Mouse (Mus musculus) spleen, adult 2 months (tissue): ENCODE data around the gene Ifi208. TPM values are rescaled to one million over a fixed set of nuclear protein-coding genes. Genes with fewer than 3 reads are reported as not detected.
"Not testable (repeated sequence)": the region's sequence is repeated elsewhere in the genome, so short reads cannot be mapped to it uniquely, and the experiment has no call there.

Experiments used
- DNase-seq, 2 experiments: peaks; one replicate each; pipeline versions ENCODE4 v3.0.0 to v3.0.0-alpha.2; 2012 to 2021; ENCODE audit warnings: low spot score in 2 of 2, low read depth in 1 of 2
- H3K27ac ChIP-seq: fragments of 200-500 bp; 2 replicates; pipeline ENCODE4 v1.5.1; 2012; ENCODE audit warnings: low read length, inconsistent platforms; ENCODE audit not compliant: insufficient read depth
- H3K27me3 ChIP-seq: fragments of 200-500 bp; 2 replicates; pipeline ENCODE4 v1.6.1; 2012; ENCODE audit warnings: mild to moderate bottlenecking, moderate library complexity, low read length, inconsistent platforms; ENCODE audit not compliant: control insufficient read depth, insufficient read depth
- H3K36me3 ChIP-seq: fragments of 200-500 bp; 2 replicates; pipeline ENCODE4 v1.6.1; 2012; ENCODE audit warnings: mild to moderate bottlenecking, low read length, inconsistent platforms; ENCODE audit not compliant: control insufficient read depth, insufficient read depth
- H3K4me1 ChIP-seq: fragments of 200-500 bp; 2 replicates; pipeline ENCODE4 v1.6.1; 2011; ENCODE audit warnings: inconsistent platforms; ENCODE audit not compliant: control insufficient read depth, insufficient read depth, insufficient read length
- H3K4me3 ChIP-seq: fragments of 200-500 bp; 2 replicates; pipeline ENCODE4 v1.5.1; 2011; ENCODE audit warnings: mild to moderate bottlenecking, inconsistent platforms; ENCODE audit not compliant: insufficient read depth, insufficient read length; ENCODE audit errors: extremely low read depth
- CTCF ChIP-seq: fragments of 200-500 bp; IDR thresholded peaks from 2 replicates; pipeline ENCODE4 v1.5.1; 2011; ENCODE audit warnings: mild to moderate bottlenecking, inconsistent platforms; ENCODE audit not compliant: insufficient read depth, insufficient read length, insufficient replicate concordance; ENCODE audit errors: extremely low read depth
- POLR2A ChIP-seq: fragments of 200-500 bp; IDR thresholded peaks from 2 replicates; pipeline ENCODE4 v1.6.1; 2011; ENCODE audit warnings: low read depth, low read length, inconsistent platforms
- WGBS: fragments of 180-500 bp; shearing (Covaris S2); methylation state at CpG from one replicate; pipeline ENCODE4 v1.1.7; 2018; 5-methylcytosine and 5-hydroxymethylcytosine counted together
- polyA plus RNA-seq: library from polyadenylated mRNA; depleted of rRNA; stranded (reverse); fragments of >200 nt; gene quantifications from 2 replicates; pipeline ENCODE4 v1.2.3, GENCODE M21; 2012; rRNA removed

The Ifi208 gene
- polyA plus RNA-seq, 1 experiment: 12.9 TPM

DNA sequence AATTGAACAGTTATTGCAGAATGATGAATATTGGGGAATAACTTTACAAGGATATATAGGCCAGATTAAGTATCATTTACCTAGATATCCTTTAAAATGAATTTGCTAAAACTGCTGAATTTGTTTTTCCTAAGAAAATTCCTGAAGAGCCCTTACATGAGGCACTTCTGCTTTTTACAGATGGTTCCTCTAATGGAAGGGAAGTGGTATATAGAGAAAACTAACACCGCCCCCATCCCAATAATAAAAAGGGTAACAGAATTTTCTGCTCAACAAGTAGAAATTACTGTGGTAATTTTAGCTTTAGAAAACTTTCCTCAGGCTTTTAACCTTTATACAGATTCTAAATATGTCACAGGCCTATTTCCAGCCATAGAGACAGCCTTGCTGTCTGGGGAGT is 20.8 kb downstream of the Ifi208 start:
- peaks cover 3% of the 10 kb centered on the region; the same call in 1 of the 2 replicates for H3K36me3 ChIP-seq
- DNase-seq: no peak
- H3K4me3 ChIP-seq: no peak overlapping the region
- no peaks in the 10 kb centered on the region for H3K4me1 ChIP-seq
- no peak for TF ChIP-seq CTCF
- TF ChIP-seq POLR2A: no peak
- no peaks in the 10 kb centered on the region for H3K27me3 ChIP-seq
- H3K27ac ChIP-seq: no peak overlapping the region
- 33% methylated on average over 1 of the region's 1 CpGs for WGBS

DNA sequence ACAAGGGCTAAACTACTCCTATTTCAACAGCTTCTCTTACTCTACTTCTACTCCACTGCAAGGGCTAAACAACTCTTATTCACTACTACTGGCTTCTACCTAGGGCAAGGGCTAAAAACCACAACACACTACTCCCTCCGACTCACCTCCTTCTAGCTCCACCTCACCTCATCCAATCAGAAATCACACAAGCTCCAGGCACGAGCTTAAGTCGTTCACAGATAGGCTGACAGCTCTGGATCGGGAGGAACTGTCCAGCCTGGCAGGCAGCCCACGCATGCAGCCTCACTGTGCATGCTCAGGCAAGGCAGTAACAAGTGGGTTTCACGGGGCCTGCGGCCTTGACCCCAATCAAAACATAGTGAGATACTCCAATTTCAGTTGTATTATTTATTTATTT is 59.7 kb downstream of the Ifi208 start:
- H3K27ac ChIP-seq: no peak overlapping the region
- no peaks in the 10 kb centered on the region for H3K4me1 ChIP-seq
- H3K36me3 ChIP-seq: no peaks in the 10 kb centered on the region
- no peak for DNase-seq
- 70% methylated on average over 7 of the region's 7 CpGs for WGBS
- H3K27me3 ChIP-seq: no peaks in the 10 kb centered on the region
- no peak overlapping the region for H3K4me3 ChIP-seq
- TF ChIP-seq CTCF (no peak), POLR2A (no peak)

DNA sequence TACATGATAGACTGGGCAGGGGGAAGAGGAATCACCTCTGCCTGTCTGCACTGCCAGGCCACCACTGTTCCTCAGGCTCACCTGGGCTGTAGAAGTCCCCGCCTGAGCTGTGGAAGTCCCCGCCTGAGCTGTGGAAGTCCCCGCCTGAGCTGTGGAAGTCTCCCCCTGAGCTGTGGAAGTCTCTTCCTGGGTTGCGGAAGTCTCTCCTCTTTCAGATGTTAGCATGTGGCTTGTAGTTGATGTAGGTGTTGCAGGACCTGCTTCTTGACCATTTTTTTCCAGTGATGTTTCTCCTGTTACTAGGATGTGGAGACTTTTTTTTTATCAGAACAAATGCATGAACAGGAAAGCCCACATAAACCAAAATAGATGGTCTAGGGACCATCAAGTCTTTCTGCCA is 61.5 kb downstream of the Ifi208 start:
- H3K27ac ChIP-seq, DNase-seq, H3K4me1 ChIP-seq, H3K4me3 ChIP-seq, H3K27me3 ChIP-seq, H3K36me3 ChIP-seq: not testable (repeated sequence)
- WGBS: 91% methylated on average over 4 of the region's 4 CpGs

DNA sequence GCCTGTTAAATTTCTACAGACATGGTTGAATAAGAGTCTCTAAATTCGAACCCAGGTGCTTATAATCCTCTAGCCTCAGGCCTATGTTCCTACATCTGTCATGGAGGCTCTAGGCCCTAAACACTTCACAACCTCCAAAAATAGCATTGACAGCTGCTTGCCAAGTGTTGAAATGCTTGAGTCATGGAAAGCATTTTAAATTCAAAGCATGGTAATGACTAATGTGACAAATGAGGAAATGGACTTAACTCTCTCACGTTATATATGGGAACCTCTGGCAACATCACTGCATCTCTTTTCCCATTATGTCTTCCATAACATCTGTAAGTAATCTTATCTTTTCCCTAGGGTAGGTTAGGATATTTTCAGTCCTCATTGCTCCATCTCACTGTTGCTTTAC is 63.5 kb downstream of the Ifi208 start:
- 66% methylated on average over 2 of the region's 2 CpGs for WGBS
- no peak for DNase-seq
- Histone ChIP-seq H3K4me1 (no peaks in the 10 kb centered on the region), H3K4me3 (no peak overlapping the region), H3K27ac (no peak overlapping the region), H3K27me3 (no peaks in the 10 kb centered on the region), H3K36me3 (no peaks in the 10 kb centered on the region)
- TF ChIP-seq CTCF: no peak
- TF ChIP-seq POLR2A: no peak

DNA sequence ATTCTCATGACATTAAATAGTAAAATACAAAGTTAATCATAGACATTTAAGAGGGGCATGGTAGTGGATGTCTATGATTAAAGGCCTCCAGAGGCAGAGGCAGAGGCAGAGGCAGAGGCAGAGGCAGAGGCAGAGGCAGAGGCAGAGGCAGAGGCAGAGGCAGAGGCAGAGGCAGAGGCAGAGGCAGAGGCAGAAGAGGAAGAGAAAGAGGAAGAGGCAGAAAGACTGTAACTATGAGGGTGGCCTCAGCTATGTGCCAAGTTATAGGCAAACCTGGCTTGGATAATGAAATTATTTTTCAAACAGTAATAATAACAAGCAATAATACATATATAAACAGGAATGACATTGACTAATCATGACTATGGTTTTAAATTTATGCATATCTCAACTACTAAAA is 67.1 kb downstream of the Ifi208 start:
- Histone ChIP-seq H3K27ac (no peak overlapping the region), H3K27me3 (no peaks in the 10 kb centered on the region), H3K4me3 (no peak overlapping the region), H3K4me1 (no peaks in the 10 kb centered on the region), H3K36me3 (no peaks in the 10 kb centered on the region)
- TF ChIP-seq POLR2A: no peak
- no peak for TF ChIP-seq CTCF
- no peak for DNase-seq

DNA sequence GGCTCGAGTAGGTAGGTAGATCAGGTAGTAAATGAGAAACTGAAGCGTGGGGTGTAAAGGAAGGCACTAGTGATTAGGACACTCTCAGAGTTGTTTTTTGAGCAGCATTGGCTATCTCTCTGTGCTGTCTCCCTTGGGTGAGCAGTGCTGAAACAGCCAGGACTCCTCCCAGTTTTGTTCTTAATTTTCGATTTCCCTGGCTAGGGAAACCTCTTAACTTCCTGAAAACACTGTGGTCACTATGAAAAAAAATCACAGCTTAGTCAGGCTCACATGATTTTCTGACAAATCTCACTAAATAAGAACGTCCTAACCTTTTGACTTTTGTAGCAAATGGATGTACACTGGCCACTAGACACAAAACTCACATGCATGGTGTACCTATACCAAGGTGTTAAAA is 68.2 kb downstream of the Ifi208 start, which contains the start of gene Ifi207:
TSS of gene Ifi207 (minus strand) at position 92 of the 400 bp plus-strand sequence.
- 41% methylated on average over 4 of the region's 4 CpGs for WGBS
- H3K4me3 ChIP-seq: peak within 1 kb of the TSS; percentile 33
- no peaks in the 10 kb centered on the region for H3K27me3 ChIP-seq
- peak within 1 kb of the TSS; percentile 18 for H3K27ac ChIP-seq
- no peaks in the 10 kb centered on the region for H3K4me1 ChIP-seq
- no peak for DNase-seq
- H3K36me3 ChIP-seq: no peaks in the 10 kb centered on the region
- TF ChIP-seq POLR2A: no peak
- TF ChIP-seq CTCF: no peak

DNA sequence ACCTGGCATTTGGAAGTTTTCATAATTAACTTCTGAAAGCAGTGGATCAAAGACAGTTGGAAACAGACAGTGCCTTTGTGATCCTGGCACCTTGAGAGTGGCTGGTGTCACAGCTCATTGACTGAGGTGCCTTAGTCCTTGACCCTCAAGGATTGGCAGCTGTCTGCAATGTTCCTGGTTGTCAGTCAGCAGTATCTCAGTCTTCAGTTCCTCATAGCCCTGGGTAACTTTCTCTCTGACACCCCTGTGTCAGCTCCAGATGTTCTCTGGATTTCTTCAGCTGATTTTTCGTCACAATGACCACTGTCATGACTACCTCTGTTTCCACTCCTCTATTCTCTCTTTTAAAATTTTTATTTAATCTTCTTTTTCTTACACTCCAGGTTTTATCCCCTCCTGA is 68.8 kb downstream of the Ifi208 start:
- Histone ChIP-seq H3K27me3 (no peaks in the 10 kb centered on the region), H3K4me1 (no peaks in the 10 kb centered on the region), H3K36me3 (no peaks in the 10 kb centered on the region), H3K4me3 (no peak overlapping the region), H3K27ac (no peak overlapping the region)
- 46% methylated on average over 1 of the region's 1 CpGs for WGBS
- TF ChIP-seq POLR2A (no peak), CTCF (no peak)
- no peak for DNase-seq

Other genes starting within 250 kb of the Ifi208 start
- 15.2 and 26.7 TPM in 2 replicates for gene Ifi206, start 182.6 kb upstream of the Ifi208 start, polyA plus RNA-seq
- gene Ifi214, start 137.7 kb upstream of the Ifi208 start, polyA plus RNA-seq: 1.0 and 2.1 TPM in 2 replicates
- gene Ifi213, start 74.4 kb upstream of the Ifi208 start, polyA plus RNA-seq: 9.0 and 18.9 TPM in 2 replicates
- gene Ifi209, start 42.8 kb upstream of the Ifi208 start, polyA plus RNA-seq: 4.2 and 7.8 TPM in 2 replicates
- gene Ifi207, start 68.1 kb downstream of the Ifi208 start, polyA plus RNA-seq: 6.8 and 10.0 TPM in 2 replicates
- 0.75 and 1.4 TPM in 2 replicates for gene Ifi204, start 93.3 kb downstream of the Ifi208 start, polyA plus RNA-seq
- gene Ifi211, start 239.4 kb downstream of the Ifi208 start, polyA plus RNA-seq: 0.49 and 0.55 TPM in 2 replicates